8 mouse cellular contexts compared by ENCODE assay signal in the genomic region with DNA sequence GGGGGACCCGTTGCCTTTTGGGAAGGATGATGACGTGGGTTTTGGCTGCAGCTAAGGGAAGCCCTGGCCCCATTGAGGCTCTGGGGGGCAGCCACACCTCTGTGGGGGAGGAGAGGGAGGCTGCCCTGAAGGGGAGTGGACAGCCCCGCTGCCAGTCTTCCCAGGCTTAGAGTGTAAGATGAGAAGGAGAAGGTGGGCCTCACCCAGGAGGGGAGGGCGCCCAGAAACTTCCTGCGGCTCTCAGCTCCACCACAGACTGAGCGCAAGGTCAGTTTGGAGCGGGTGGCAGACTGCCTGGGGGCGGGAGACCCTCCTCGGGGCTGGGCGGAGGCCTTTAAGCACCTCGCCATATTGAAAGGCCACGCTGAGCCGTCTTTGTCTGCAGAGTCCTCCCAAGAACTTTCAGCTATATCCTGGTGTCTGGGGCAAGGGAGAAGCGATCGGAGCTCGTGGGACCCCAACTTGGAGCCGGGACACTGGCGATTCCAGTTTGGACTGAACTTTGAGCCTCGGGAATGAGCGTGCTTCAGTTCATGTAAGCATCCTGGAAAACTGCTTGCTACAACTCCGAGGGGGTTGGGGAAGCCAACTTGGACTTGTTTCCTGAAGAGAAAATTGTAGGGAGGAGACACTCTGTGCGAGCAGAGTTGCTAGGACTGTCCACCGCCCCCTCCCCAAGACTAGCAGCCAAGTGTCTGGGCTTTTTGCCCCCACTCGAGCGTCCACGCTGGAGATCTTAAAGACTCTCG. TPM values are rescaled to one million over a fixed set of nuclear protein-coding genes. Genes with fewer than 3 reads are reported as not detected.
DNase-seq lines count a peak whose midpoint lies in the region; ATAC-seq and TF ChIP-seq lines count a peak whose summit lies in the region.

No protein-coding gene starts in this region.

- H3K79me2 ChIP-seq in liver, adult 2 months (ENCODE audit: control insufficient read depth, insufficient read depth, low read length) = no peaks in the 10 kb centered on the region

- no peaks in the 10 kb centered on the region for H3K36me3 ChIP-seq in hindbrain, embryonic 13.5 days
- H3K36me3 ChIP-seq in liver, adult 2 months (ENCODE audit: control insufficient read depth, insufficient read depth, low read length) = no peaks in the 10 kb centered on the region
- no peaks in the 10 kb centered on the region for H3K36me3 ChIP-seq in midbrain, embryonic 16.5 days (ENCODE audit: control insufficient read depth, insufficient read depth, low read length)

- H3K27me3 ChIP-seq in hindbrain, embryonic 13.5 days = peaks cover 13% of the 10 kb centered on the region
- H3K27me3 ChIP-seq in liver, adult 2 months (ENCODE audit: control insufficient read depth, insufficient read depth, low read length) = 0 out of 2 replicates have a peak, but pooled peaks cover 3% of the 10 kb centered on the region
- H3K27me3 ChIP-seq in midbrain, embryonic 16.5 days (ENCODE audit: control insufficient read depth, insufficient read depth, low read depth, low read length) = no peaks in the 10 kb centered on the region

- H3K4me2 ChIP-seq in hindbrain, embryonic 13.5 days = peak overlapping the region; percentile 50
- H3K4me2 ChIP-seq in midbrain, embryonic 16.5 days (ENCODE audit: low read length) = peak overlapping the region; percentile 44

- H3K27ac ChIP-seq in gastrocnemius, adult 2 months = peak overlapping the region; percentile 81
- peak overlapping the region; percentile 71 for H3K27ac ChIP-seq in hindbrain, embryonic 13.5 days
- no peak overlapping the region for H3K27ac ChIP-seq in liver, adult 2 months (replicated peaks; ENCODE audit: insufficient read depth, low read depth, low read length)
- peak overlapping the region; percentile 50; the same call in 1 of the 2 replicates for H3K27ac ChIP-seq in midbrain, embryonic 16.5 days (ENCODE audit: low read length)

- peak overlapping the region; percentile 67 for H3K9ac ChIP-seq in hindbrain, embryonic 13.5 days
- peak overlapping the region; percentile 37 for H3K9ac ChIP-seq in liver, adult 2 months (ENCODE audit: low read depth, low read length)
- H3K9ac ChIP-seq in midbrain, embryonic 16.5 days (ENCODE audit: low read depth, low read length) = peak overlapping the region; percentile 43

- no peak for TF ChIP-seq CTCF in gastrocnemius, adult 2 months (IDR thresholded peaks at IDR 0.05)
- TF ChIP-seq CTCF in liver, adult 2 months (IDR thresholded peaks at IDR 0.05; ENCODE audit: low read depth, low read length) = no peak

- peak; percentile 84 for DNase-seq in ES-CJ7 (ENCODE audit: low read depth, low spot score)
- DNase-seq in adrenal gland, postnatal 36 days = peak; percentile 91 to 94
- peak; percentile 87 for DNase-seq in gastrocnemius, adult 2 months
- no peak for DNase-seq in liver, adult 2 months (ENCODE audit: extremely low read depth, low read depth, low spot score)
- peak; percentile 86 for DNase-seq in yolk sac, embryonic 10.5 days (ENCODE audit: low spot score)
- no peak for DNase-seq in right cerebral cortex, adult 18-20 months

- H3K4me3 ChIP-seq in gastrocnemius, adult 2 months = peak overlapping the region; percentile 75
- H3K4me3 ChIP-seq in hindbrain, embryonic 13.5 days = peak overlapping the region; percentile 41
- H3K4me3 ChIP-seq in liver, adult 2 months (ENCODE audit: insufficient read depth, low read depth, low read length) = peak overlapping the region; percentile 58
- H3K4me3 ChIP-seq in midbrain, embryonic 16.5 days (ENCODE audit: low read depth, low read length) = peak overlapping the region; percentile 31

- WGBS in hindbrain, embryonic 13.5 days = 7% methylated on average over 27 of the region's 27 CpGs
- 8% methylated on average over 27 of the region's 27 CpGs for WGBS in liver, adult 2 months
- WGBS in midbrain, embryonic 16.5 days = 7% methylated on average over 27 of the region's 27 CpGs

- H3K4me1 ChIP-seq in hindbrain, embryonic 13.5 days (replicated peaks) = peaks cover 59% of the 10 kb centered on the region
- H3K4me1 ChIP-seq in liver, adult 2 months (ENCODE audit: control insufficient read depth, insufficient read depth, low read length) = no peaks in the 10 kb centered on the region; the same call in 1 of the 2 replicates
- H3K4me1 ChIP-seq in midbrain, embryonic 16.5 days (ENCODE audit: control insufficient read depth, insufficient read depth, low read length) = peaks cover 23% of the 10 kb centered on the region

- no peak for TF ChIP-seq POLR2A in liver, adult 2 months (IDR thresholded peaks at IDR 0.05; ENCODE audit: extremely low read depth, insufficient read depth, low read length)

- intact Hi-C loops in gastrocnemius, adult 2 months (cut with DNase I) = no loop called here

- H3K9me3 ChIP-seq in hindbrain, embryonic 13.5 days = no peaks in the 10 kb centered on the region
- H3K9me3 ChIP-seq in midbrain, embryonic 16.5 days (replicated peaks; ENCODE audit: control insufficient read depth, low read length, poor library complexity, severe bottlenecking) = no peaks in the 10 kb centered on the region

- peak; percentile 48 for ATAC-seq in hindbrain, embryonic 13.5 days (ENCODE audit: low FRiP score)
- ATAC-seq in midbrain, embryonic 16.5 days = peak; percentile 65

RNA-seq across cellular contexts. Expression of gene Ccdc8, which starts 1.3 kb away (rescaled TPM):
- 10 to 100 TPM; 19.2 to 28.1 TPM for total RNA-seq in adrenal gland, postnatal 36 days (2021)
- 1 to 10 TPM in 1 of 2 experiments, under 1 TPM in 1; 0.74 to 1.5 TPM for total RNA-seq in gastrocnemius, adult 2 months (2021)
- 5.5 and 5.9 TPM in 2 replicates for polyA plus RNA-seq in hindbrain, embryonic 13.5 days (2015; fragmentation: Nextera tagmentation; extraction: Ambion mirVana)
- total RNA-seq in liver, adult 2 months (2014; rRNA removed) = 0.40 and 0.46 TPM in 2 replicates
- 0.21 and 0.35 TPM in 2 replicates for polyA plus RNA-seq in liver, adult 2 months (2012; rRNA removed)
- 6.4 and 6.9 TPM in 2 replicates for polyA plus RNA-seq in midbrain, embryonic 16.5 days (2015; fragmentation: Nextera tagmentation; extraction: Ambion mirVana)

RNA-seq across cellular contexts. Expression of gene Gm42372, which starts 10.9 kb away (rescaled TPM):
- total RNA-seq in adrenal gland, postnatal 36 days (2021) = 1 to 10 TPM; 1.1 TPM
- not detected for total RNA-seq in gastrocnemius, adult 2 months (2021)
- 3.7 and 4.4 TPM in 2 replicates for polyA plus RNA-seq in hindbrain, embryonic 13.5 days (2015; fragmentation: Nextera tagmentation; extraction: Ambion mirVana)
- total RNA-seq in liver, adult 2 months (2014; rRNA removed) = 0.07 TPM in 1 of 2 replicates, not detected in the other
- polyA plus RNA-seq in liver, adult 2 months (2012; rRNA removed) = not detected in 2 replicates
- polyA plus RNA-seq in midbrain, embryonic 16.5 days (2015; fragmentation: Nextera tagmentation; extraction: Ambion mirVana) = 7.2 and 7.3 TPM in 2 replicates

RNA-seq across cellular contexts. Expression of gene Ppp5c, which starts 33.9 kb away (rescaled TPM):
- 10 to 100 TPM; 71.5 to 87.2 TPM for total RNA-seq in adrenal gland, postnatal 36 days (2021)
- total RNA-seq in gastrocnemius, adult 2 months (2021) = 10 to 100 TPM; 64.8 to 65.8 TPM
- 109 and 115 TPM in 2 replicates for polyA plus RNA-seq in hindbrain, embryonic 13.5 days (2015; fragmentation: Nextera tagmentation; extraction: Ambion mirVana)
- 24.2 and 39.9 TPM in 2 replicates for total RNA-seq in liver, adult 2 months (2014; rRNA removed)
- polyA plus RNA-seq in liver, adult 2 months (2012; rRNA removed) = 93.2 and 112 TPM in 2 replicates
- polyA plus RNA-seq in midbrain, embryonic 16.5 days (2015; fragmentation: Nextera tagmentation; extraction: Ambion mirVana) = 118 and 127 TPM in 2 replicates

RNA-seq across cellular contexts. Expression of gene Pnmal1, which starts 34.3 kb away (rescaled TPM):
- total RNA-seq in adrenal gland, postnatal 36 days (2021) = 1 to 10 TPM; 3.9 to 4.4 TPM
- total RNA-seq in gastrocnemius, adult 2 months (2021) = not detected
- 42.0 and 44.5 TPM in 2 replicates for polyA plus RNA-seq in hindbrain, embryonic 13.5 days (2015; fragmentation: Nextera tagmentation; extraction: Ambion mirVana)
- not detected in 2 replicates for total RNA-seq in liver, adult 2 months (2014; rRNA removed)
- polyA plus RNA-seq in liver, adult 2 months (2012; rRNA removed) = not detected in 2 replicates
- polyA plus RNA-seq in midbrain, embryonic 16.5 days (2015; fragmentation: Nextera tagmentation; extraction: Ambion mirVana) = 83.1 and 89.5 TPM in 2 replicates

RNA-seq across cellular contexts. Expression of gene Pnmal2, which starts 49.3 kb away (rescaled TPM):
- 10 to 100 TPM; 21.9 to 32.4 TPM for total RNA-seq in adrenal gland, postnatal 36 days (2021)
- total RNA-seq in gastrocnemius, adult 2 months (2021) = under 1 TPM; 0.74 to 0.86 TPM
- 110 and 117 TPM in 2 replicates for polyA plus RNA-seq in hindbrain, embryonic 13.5 days (2015; fragmentation: Nextera tagmentation; extraction: Ambion mirVana)
- total RNA-seq in liver, adult 2 months (2014; rRNA removed) = under 0.01 and 0.07 TPM in 2 replicates
- 0.02 and 0.10 TPM in 2 replicates for polyA plus RNA-seq in liver, adult 2 months (2012; rRNA removed)
- 186 and 206 TPM in 2 replicates for polyA plus RNA-seq in midbrain, embryonic 16.5 days (2015; fragmentation: Nextera tagmentation; extraction: Ambion mirVana)

Comparison
In these comparisons a context has a peak if more than half of its experiments do, and no peak if none do; other contexts are left out.
1. DNase-seq: peak in ES-CJ7 (single experiment), adrenal gland, postnatal 36 days (2 of 2), gastrocnemius, adult 2 months (single experiment) and yolk sac, embryonic 10.5 days (single experiment); none in liver, adult 2 months (single experiment) and right cerebral cortex, adult 18-20 months (single experiment).
2. RNA of gene Ccdc8, which starts 1.3 kb away (total RNA-seq): 19.2 to 28.1 TPM in adrenal gland, postnatal 36 days; 0.74 to 1.5 TPM in gastrocnemius, adult 2 months and 0.40 to 0.46 TPM in liver, adult 2 months; every median in the first group is over 4 times any median in the second.
3. Peak in every context shown above with its lines, with median percentiles within 50 percentile points of each other: H3K4me3 ChIP-seq and H3K9ac ChIP-seq.